Mouse (Mus musculus) C2C12 (cell line): Measurements from ENCODE around the gene Dcaf11.

Experiments used
- CEBPB ChIP-seq: IDR thresholded peaks from one replicate; pipeline ENCODE4 v1.6.1; 2011; ENCODE audit warnings: low read depth, mild to moderate bottlenecking, control low read depth, moderate library complexity
- CTCF ChIP-seq: IDR thresholded peaks from one replicate; pipeline ENCODE4 v1.5.1; 2011; ENCODE audit not compliant: control insufficient read depth, insufficient read depth, insufficient read length
- FOSL1 ChIP-seq: IDR thresholded peaks from one replicate; pipeline ENCODE4 v1.8.0; 2011; ENCODE audit warnings: mild to moderate bottlenecking, low read length; ENCODE audit not compliant: poor library complexity, insufficient read depth, severe bottlenecking
- MAX ChIP-seq: IDR thresholded peaks from one replicate; pipeline ENCODE4 v1.6.1; 2011; ENCODE audit warnings: mild to moderate bottlenecking, control low read depth
- MYOG ChIP-seq: IDR thresholded peaks from one replicate; pipeline ENCODE4 v1.6.1; 2011; ENCODE audit not compliant: control insufficient read depth, insufficient read length; ENCODE audit errors: extremely low read depth
- USF1 ChIP-seq: IDR thresholded peaks from one replicate; pipeline ENCODE4 v1.6.1; 2011; ENCODE audit warnings: low read depth, mild to moderate bottlenecking, control low read depth, moderate library complexity

- TF ChIP-seq CTCF = no peak
- no peak for TF ChIP-seq MAX
- no peak for TF ChIP-seq USF1
- no peak for TF ChIP-seq MYOG
- TF ChIP-seq CEBPB = no peak
- TF ChIP-seq FOSL1 = no peak
Observed at GRCm38 (mm10) chr14:55584303-55584701, 24.5 kb downstream of the Dcaf11 start.
